Mouse (Mus musculus): ENCODE measurements around the gene Klf9.

- TF ChIP-seq EP300 (IDR thresholded peaks at IDR 0.05; ENCODE audit: low read depth) (no peak), CTCF (IDR thresholded peaks at IDR 0.05; ENCODE audit: low read depth) (no peak)
Measured at GRCm38 (mm10) chr19:23191486-23191885, 50.5 kb downstream of the Klf9 start.
